Mouse (Mus musculus): ENCODE results near the gene Trp53i11.

The Trp53i11 gene

GRCm38 (mm10) chr2:93200681-93201340, 13.5 kb downstream of the Trp53i11 start:
- DNase-seq: no peak

GRCm38 (mm10) chr2:93201997-93202396, 14.6 kb downstream of the Trp53i11 start:
- no peak for DNase-seq

GRCm38 (mm10) chr2:93202782-93203181, 15.4 kb downstream of the Trp53i11 start:
- no peak for DNase-seq

GRCm38 (mm10) chr2:93203682-93204081, 16.3 kb downstream of the Trp53i11 start:
- DNase-seq: peak; percentile 66

- no peak for DNase-seq
Observed at GRCm38 (mm10) chr2:93204571-93204970, 17.2 kb downstream of the Trp53i11 start.

- no peak for DNase-seq
Observed at GRCm38 (mm10) chr2:93206126-93206525, 18.8 kb downstream of the Trp53i11 start.

GRCm38 (mm10) chr2:93212386-93212785, 25.0 kb downstream of the Trp53i11 start:
- DNase-seq: no peak

- DNase-seq: no peak
Observed at GRCm38 (mm10) chr2:93212865-93213264, 25.5 kb downstream of the Trp53i11 start.

GRCm38 (mm10) chr2:93214192-93214591, 26.8 kb downstream of the Trp53i11 start:
- DNase-seq: peak; percentile 43

- DNase-seq: no peak
Observed at GRCm38 (mm10) chr2:93215790-93216189, 28.4 kb downstream of the Trp53i11 start.

- DNase-seq: peak; percentile 92
Observed at GRCm38 (mm10) chr2:93217015-93217414, 29.7 kb downstream of the Trp53i11 start.

GRCm38 (mm10) chr2:93218353-93218990, 31.1 kb downstream of the Trp53i11 start:
- no peak for DNase-seq

- DNase-seq: no peak
Observed at GRCm38 (mm10) chr2:93219576-93219975, 32.2 kb downstream of the Trp53i11 start.

- DNase-seq: no peak
Observed at GRCm38 (mm10) chr2:93220447-93220846, 33.1 kb downstream of the Trp53i11 start.

GRCm38 (mm10) chr2:93223463-93223862, 36.1 kb downstream of the Trp53i11 start:
- DNase-seq: peak; percentile 29

GRCm38 (mm10) chr2:93226606-93227595, 39.6 kb downstream of the Trp53i11 start:
- DNase-seq: peak; percentile 85

- DNase-seq: peak; percentile 45
Observed at GRCm38 (mm10) chr2:93227713-93228479, 40.5 kb downstream of the Trp53i11 start.

GRCm38 (mm10) chr2:93228480-93228824, 41.1 kb downstream of the Trp53i11 start:
- DNase-seq: no peak

GRCm38 (mm10) chr2:93232141-93232540, 44.8 kb downstream of the Trp53i11 start:
- DNase-seq: no peak

GRCm38 (mm10) chr2:93237055-93237454, 49.7 kb downstream of the Trp53i11 start:
- DNase-seq: no peak

GRCm38 (mm10) chr2:93238864-93239263, 51.5 kb downstream of the Trp53i11 start:
- DNase-seq: no peak

GRCm38 (mm10) chr2:93242166-93242565, 54.8 kb downstream of the Trp53i11 start:
- DNase-seq: no peak
